Mouse (Mus musculus) forebrain, embryonic 11.5 days (tissue): ENCODE measurements at regions not wholly inside any gene's neighbourhood (a gene's known extent, or its start where the extent isn't known, plus 50 kb on each side); places are given as distances from the start of the nearest gene placed in this dataset.

Experiments used
- ATAC-seq: fragments of 200-750 bp; cut with Nextera tagmentation; replicated peaks from 2 replicates; pipeline ENCODE4 v1.8.0; 2017; ENCODE audit warnings: moderate TSS enrichment; ENCODE audit not compliant: low FRiP score
- DNase-seq: peaks from one replicate; pipeline ENCODE4 v3.0.0-alpha.2; 2017; ENCODE audit warnings: low spot score
- H3K27ac ChIP-seq: fragments of 300-500 bp; sonication (generic); 2 replicates; pipeline ENCODE4 v1.5.1; 2014; ENCODE audit warnings: low read depth, low read length
- H3K27me3 ChIP-seq: fragments of 300-500 bp; sonication (generic); 2 replicates; pipeline ENCODE4 v1.6.1; 2014; ENCODE audit warnings: mild to moderate bottlenecking, low read length, mixed read lengths; ENCODE audit not compliant: control insufficient read depth, insufficient read depth
- H3K36me3 ChIP-seq: fragments of 300-500 bp; sonication (generic); 2 replicates; pipeline ENCODE4 v1.6.1; 2014; ENCODE audit warnings: mild to moderate bottlenecking, low read length, moderate library complexity, mixed read lengths; ENCODE audit not compliant: control insufficient read depth, insufficient read depth
- H3K4me1 ChIP-seq: fragments of 300-500 bp; sonication (generic); replicated peaks from 2 replicates; pipeline ENCODE4 v1.6.1; 2014; ENCODE audit warnings: low read length, mixed read lengths; ENCODE audit not compliant: control insufficient read depth, insufficient read depth
- H3K4me2 ChIP-seq: fragments of 300-500 bp; sonication (generic); 2 replicates; pipeline ENCODE4 v1.6.1; 2014; ENCODE audit warnings: low read depth, mild to moderate bottlenecking, low read length, moderate library complexity, mixed read lengths; ENCODE audit not compliant: severe bottlenecking
- H3K4me3 ChIP-seq: fragments of 300-500 bp; sonication (generic); 2 replicates; pipeline ENCODE4 v1.5.1; 2014; ENCODE audit warnings: low read depth, low read length
- H3K9ac ChIP-seq: fragments of 300-500 bp; sonication (generic); 2 replicates; pipeline ENCODE4 v1.6.1; 2014; ENCODE audit warnings: low read length
- H3K9me3 ChIP-seq: fragments of 300-500 bp; sonication (generic); 2 replicates; pipeline ENCODE4 v1.6.1; 2016; ENCODE audit warnings: low read length, mixed read lengths; ENCODE audit not compliant: control insufficient read depth
- WGBS: fragments of 180-500 bp; shearing (Covaris S2); extraction: QIAGEN DNeasy Blood & Tissue Kit; methylation state at CpG from one replicate; pipeline ENCODE4 v1.1.7; 2014; 5-methylcytosine and 5-hydroxymethylcytosine counted together

- WGBS = 68% methylated on average over 10 of the region's 10 CpGs
- no peak overlapping the region for H3K4me3 ChIP-seq
- no peaks in the 10 kb centered on the region for H3K27me3 ChIP-seq
- no peak overlapping the region for H3K27ac ChIP-seq
- no peaks in the 10 kb centered on the region for H3K4me1 ChIP-seq
- H3K36me3 ChIP-seq = no peaks in the 10 kb centered on the region
- no peaks in the 10 kb centered on the region for H3K9me3 ChIP-seq
- no peak overlapping the region for H3K4me2 ChIP-seq
- ATAC-seq = no peak
- no peak overlapping the region for H3K9ac ChIP-seq
- DNase-seq = no peak
Observed at GRCm38 (mm10) chr8:88877921-88878320, 166.0 kb downstream of the Sall1 start.

- ATAC-seq (no peak), DNase-seq (no peak)
- Histone ChIP-seq H3K9ac (no peak overlapping the region), H3K27ac (no peak overlapping the region), H3K4me3 (no peak overlapping the region), H3K9me3 (no peaks in the 10 kb centered on the region), H3K36me3 (no peaks in the 10 kb centered on the region), H3K27me3 (no peaks in the 10 kb centered on the region), H3K4me2 (no peak overlapping the region), H3K4me1 (no peaks in the 10 kb centered on the region)
- 92% methylated on average over 10 of the region's 10 CpGs for WGBS
Observed at GRCm38 (mm10) chr8:88862846-88863455, 166.1 kb downstream of the Cyld start.

GRCm38 (mm10) chr8:88857216-88857615, 160.4 kb downstream of the Cyld start:
- DNase-seq (no peak), ATAC-seq (no peak)
- WGBS = 90% methylated on average over 2 of the region's 2 CpGs
- no peaks in the 10 kb centered on the region for H3K9me3 ChIP-seq
- H3K4me3 ChIP-seq = no peak overlapping the region
- no peak overlapping the region for H3K27ac ChIP-seq
- no peaks in the 10 kb centered on the region for H3K27me3 ChIP-seq
- 0 out of 2 replicates have a peak, but pooled peaks cover 2% of the 10 kb centered on the region for H3K4me1 ChIP-seq
- H3K4me2 ChIP-seq = no peak overlapping the region
- H3K9ac ChIP-seq = no peak overlapping the region
- H3K36me3 ChIP-seq = no peaks in the 10 kb centered on the region

- no peak overlapping the region for H3K4me3 ChIP-seq
- H3K27ac ChIP-seq = no peak overlapping the region
- H3K27me3 ChIP-seq = no peaks in the 10 kb centered on the region
- no peaks in the 10 kb centered on the region for H3K36me3 ChIP-seq
- no peak for DNase-seq
- ATAC-seq = no peak
- no peak overlapping the region for H3K4me2 ChIP-seq
- H3K9ac ChIP-seq = no peak overlapping the region
- WGBS = 88% methylated on average over 8 of the region's 8 CpGs
- 0 out of 2 replicates have a peak, but pooled peaks cover 2% of the 10 kb centered on the region for H3K4me1 ChIP-seq
- no peaks in the 10 kb centered on the region for H3K9me3 ChIP-seq
Observed at GRCm38 (mm10) chr8:88853200-88853599, 156.4 kb downstream of the Cyld start.

GRCm38 (mm10) chr8:88845916-88846315, 149.1 kb downstream of the Cyld start:
- Histone ChIP-seq H3K4me1 (no peaks in the 10 kb centered on the region), H3K4me3 (no peak overlapping the region), H3K27me3 (no peaks in the 10 kb centered on the region), H3K4me2 (no peak overlapping the region), H3K9me3 (no peaks in the 10 kb centered on the region), H3K9ac (no peak overlapping the region), H3K36me3 (no peaks in the 10 kb centered on the region), H3K27ac (no peak overlapping the region)
- 79% methylated on average over 11 of the region's 11 CpGs for WGBS
- DNase-seq (no peak), ATAC-seq (no peak)

GRCm38 (mm10) chr8:88844370-88844769, 147.5 kb downstream of the Cyld start:
- Histone ChIP-seq H3K4me3 (no peak overlapping the region), H3K9me3 (no peaks in the 10 kb centered on the region), H3K27me3 (no peaks in the 10 kb centered on the region), H3K9ac (no peak overlapping the region), H3K27ac (no peak overlapping the region), H3K4me2 (no peak overlapping the region), H3K36me3 (no peaks in the 10 kb centered on the region), H3K4me1 (no peaks in the 10 kb centered on the region)
- ATAC-seq = no peak
- no peak for DNase-seq
- WGBS = 73% methylated on average over 5 of the region's 5 CpGs

- 85% methylated on average over 7 of the region's 7 CpGs for WGBS
- no peak overlapping the region for H3K4me2 ChIP-seq
- ATAC-seq = no peak
- H3K4me1 ChIP-seq = no peaks in the 10 kb centered on the region
- no peak for DNase-seq
- H3K4me3 ChIP-seq = no peak overlapping the region
- no peaks in the 10 kb centered on the region for H3K9me3 ChIP-seq
- no peaks in the 10 kb centered on the region for H3K27me3 ChIP-seq
- H3K27ac ChIP-seq = no peak overlapping the region
- H3K36me3 ChIP-seq = no peaks in the 10 kb centered on the region
- H3K9ac ChIP-seq = no peak overlapping the region
Observed at GRCm38 (mm10) chr8:88842451-88842850, 145.6 kb downstream of the Cyld start.

GRCm38 (mm10) chr8:88840096-88840495, 143.3 kb downstream of the Cyld start:
- Histone ChIP-seq H3K9ac (no peak overlapping the region), H3K27me3 (no peaks in the 10 kb centered on the region), H3K36me3 (no peaks in the 10 kb centered on the region), H3K4me1 (no peaks in the 10 kb centered on the region), H3K27ac (no peak overlapping the region), H3K4me2 (no peak overlapping the region), H3K4me3 (no peak overlapping the region), H3K9me3 (no peaks in the 10 kb centered on the region)
- no peak for ATAC-seq
- DNase-seq = no peak
- 59% methylated on average over 5 of the region's 5 CpGs for WGBS

- WGBS = 69% methylated on average over 12 of the region's 12 CpGs
- no peak for DNase-seq
- H3K4me2 ChIP-seq = no peak overlapping the region
Observed at GRCm38 (mm10) chr8:88835756-88836291, 139.0 kb downstream of the Cyld start.

More at GRCm38 (mm10) chr8:88835756-88836291, 139.0 kb downstream of the Cyld start:
- no peaks in the 10 kb centered on the region for H3K27me3 ChIP-seq
- ATAC-seq = no peak
- no peak overlapping the region for H3K4me3 ChIP-seq
- no peak overlapping the region for H3K9ac ChIP-seq
- no peaks in the 10 kb centered on the region for H3K4me1 ChIP-seq
- H3K36me3 ChIP-seq = no peaks in the 10 kb centered on the region
- H3K9me3 ChIP-seq = no peaks in the 10 kb centered on the region
- no peak overlapping the region for H3K27ac ChIP-seq
